Mouse (Mus musculus) midbrain, embryonic 14.5 days (tissue): Measurements from ENCODE around the gene Sema4b. TPM values are rescaled to one million over a fixed set of nuclear protein-coding genes. Genes with fewer than 3 reads are reported as not detected.

Experiments used
- ATAC-seq: fragments of 200-750 bp; cut with Nextera tagmentation; 2 replicates; pipeline ENCODE4 v1.8.0; 2017; ENCODE audit warnings: moderate number of reproducible peaks, moderate library complexity; ENCODE audit not compliant: low FRiP score, low TSS enrichment
- DNase-seq: peaks from one replicate; pipeline ENCODE4 v3.0.0-alpha.2; 2015
- H3K27ac ChIP-seq: fragments of 300-500 bp; sonication (generic); replicated peaks from 2 replicates; pipeline ENCODE4 v1.5.1; 2014; ENCODE audit warnings: mild to moderate bottlenecking, low read depth, low read length, moderate library complexity
- H3K27me3 ChIP-seq: fragments of 300-500 bp; sonication (generic); 2 replicates; pipeline ENCODE4 v1.6.1; 2014; ENCODE audit warnings: low read length, control low read depth, mixed read lengths; ENCODE audit not compliant: control insufficient read depth, insufficient read depth
- H3K36me3 ChIP-seq: fragments of 300-500 bp; sonication (generic); 2 replicates; pipeline ENCODE4 v1.6.1; 2014; ENCODE audit warnings: low read length, control low read depth; ENCODE audit not compliant: control insufficient read depth, insufficient read depth
- H3K4me1 ChIP-seq: fragments of 300-500 bp; sonication (generic); 2 replicates; pipeline ENCODE4 v1.6.1; 2014; ENCODE audit warnings: mild to moderate bottlenecking, antibody characterized with exemption, low read length, control low read depth; ENCODE audit not compliant: control insufficient read depth, insufficient read depth
- H3K4me2 ChIP-seq: fragments of 300-500 bp; sonication (generic); 2 replicates; pipeline ENCODE4 v1.6.1; 2014; ENCODE audit warnings: mild to moderate bottlenecking, low read length, moderate library complexity
- H3K4me3 ChIP-seq: fragments of 300-500 bp; sonication (generic); replicated peaks from 2 replicates; pipeline ENCODE4 v1.5.1; 2014; ENCODE audit warnings: low read depth, low read length
- H3K9ac ChIP-seq: fragments of 300-500 bp; sonication (generic); replicated peaks from 2 replicates; pipeline ENCODE4 v1.6.1; 2014; ENCODE audit warnings: mild to moderate bottlenecking, low read length, moderate library complexity
- H3K9me3 ChIP-seq: fragments of 300-500 bp; sonication (generic); 2 replicates; pipeline ENCODE4 v1.6.1; 2016; ENCODE audit warnings: low read length, control low read depth, mixed read lengths; ENCODE audit not compliant: control insufficient read depth
- WGBS: fragments of 180-500 bp; shearing (Covaris S2); extraction: QIAGEN DNeasy Blood & Tissue Kit; methylation state at CpG from one replicate; pipeline ENCODE4 v1.1.7; 2014; 5-methylcytosine and 5-hydroxymethylcytosine counted together
- polyA plus RNA-seq: library from polyadenylated mRNA; unstranded; fragments of >200 nt; fragmentation: Nextera tagmentation; extraction: Ambion mirVana; gene quantifications from 2 replicates; pipeline ENCODE4 v1.2.1, GENCODE M21; 2014

Gene Sema4b
- polyA plus RNA-seq, 1 experiment from 2014 or later: 19.8 TPM

- no peak for ATAC-seq
- Histone ChIP-seq H3K27ac (no peak overlapping the region), H3K36me3 (no peaks in the 10 kb centered on the region), H3K4me2 (no peak overlapping the region), H3K27me3 (no peaks in the 10 kb centered on the region), H3K4me1 (0 out of 2 replicates have a peak, but pooled peaks cover 2% of the 10 kb centered on the region), H3K9me3 (no peaks in the 10 kb centered on the region), H3K4me3 (no peak overlapping the region), H3K9ac (no peak overlapping the region)
- DNase-seq: no peak
- 88% methylated on average over 8 of the region's 8 CpGs for WGBS
Measured at GRCm38 (mm10) chr7:80152756-80153155, 33.9 kb upstream of the Sema4b start.

- H3K36me3 ChIP-seq: no peaks in the 10 kb centered on the region
- H3K9ac ChIP-seq: no peak overlapping the region
- no peak overlapping the region for H3K27ac ChIP-seq
- no peaks in the 10 kb centered on the region for H3K4me1 ChIP-seq
- ATAC-seq: no peak
- H3K9me3 ChIP-seq: no peaks in the 10 kb centered on the region
- H3K4me2 ChIP-seq: no peak overlapping the region
- H3K4me3 ChIP-seq: no peak overlapping the region
- H3K27me3 ChIP-seq: no peaks in the 10 kb centered on the region
- no peak for DNase-seq
- WGBS: 83% methylated on average over 3 of the region's 3 CpGs
Measured at GRCm38 (mm10) chr7:80154689-80155088, 32.0 kb upstream of the Sema4b start.

GRCm38 (mm10) chr7:80156711-80157227 is 29.9 kb upstream of the Sema4b start:
- 47% methylated on average over 13 of the region's 13 CpGs for WGBS
- no peaks in the 10 kb centered on the region for H3K36me3 ChIP-seq
- no peak overlapping the region for H3K4me2 ChIP-seq
- no peaks in the 10 kb centered on the region for H3K4me1 ChIP-seq
- ATAC-seq (no peak), DNase-seq (peak; percentile 73)
- no peaks in the 10 kb centered on the region for H3K27me3 ChIP-seq
- H3K9me3 ChIP-seq: no peaks in the 10 kb centered on the region
- H3K4me3 ChIP-seq: no peak overlapping the region
- no peak overlapping the region for H3K9ac ChIP-seq
- no peak overlapping the region for H3K27ac ChIP-seq

GRCm38 (mm10) chr7:80158496-80159268 is 28.0 kb upstream of the Sema4b start:
- WGBS: 89% methylated on average over 8 of the region's 8 CpGs
- no peak overlapping the region for H3K4me2 ChIP-seq
- H3K9me3 ChIP-seq: no peaks in the 10 kb centered on the region
- ATAC-seq (no peak), DNase-seq (no peak)
- no peaks in the 10 kb centered on the region for H3K4me1 ChIP-seq
- no peaks in the 10 kb centered on the region for H3K27me3 ChIP-seq
- no peak overlapping the region for H3K9ac ChIP-seq
- no peaks in the 10 kb centered on the region for H3K36me3 ChIP-seq
- no peak overlapping the region for H3K27ac ChIP-seq
- H3K4me3 ChIP-seq: no peak overlapping the region

- H3K4me1 ChIP-seq: no peaks in the 10 kb centered on the region
- no peak for ATAC-seq
- no peak for DNase-seq
- 80% methylated on average over 7 of the region's 7 CpGs for WGBS
- H3K4me2 ChIP-seq: no peak overlapping the region
- H3K27me3 ChIP-seq: no peaks in the 10 kb centered on the region
- no peaks in the 10 kb centered on the region for H3K36me3 ChIP-seq
- H3K27ac ChIP-seq: no peak overlapping the region
- no peak overlapping the region for H3K9ac ChIP-seq
- H3K4me3 ChIP-seq: no peak overlapping the region
- no peaks in the 10 kb centered on the region for H3K9me3 ChIP-seq
Measured at GRCm38 (mm10) chr7:80160293-80160944, 26.2 kb upstream of the Sema4b start.

GRCm38 (mm10) chr7:80160945-80161306 is 25.7 kb upstream of the Sema4b start:
- WGBS: 68% methylated on average over 8 of the region's 8 CpGs
- Histone ChIP-seq H3K27ac (no peak overlapping the region), H3K9me3 (no peaks in the 10 kb centered on the region), H3K4me2 (no peak overlapping the region), H3K4me1 (no peaks in the 10 kb centered on the region), H3K9ac (no peak overlapping the region), H3K36me3 (no peaks in the 10 kb centered on the region), H3K27me3 (no peaks in the 10 kb centered on the region), H3K4me3 (no peak overlapping the region)
- DNase-seq: no peak
- no peak for ATAC-seq

GRCm38 (mm10) chr7:80165432-80165831 is 21.2 kb upstream of the Sema4b start:
- Histone ChIP-seq H3K4me3 (no peak overlapping the region), H3K27me3 (no peaks in the 10 kb centered on the region), H3K9ac (no peak overlapping the region), H3K4me1 (no peaks in the 10 kb centered on the region), H3K36me3 (no peaks in the 10 kb centered on the region), H3K27ac (no peak overlapping the region), H3K9me3 (no peaks in the 10 kb centered on the region), H3K4me2 (no peak overlapping the region)
- ATAC-seq (no peak), DNase-seq (no peak)
- 81% methylated on average over 5 of the region's 5 CpGs for WGBS

- ATAC-seq (no peak), DNase-seq (no peak)
- H3K4me3 ChIP-seq: no peak overlapping the region
- H3K27me3 ChIP-seq: no peaks in the 10 kb centered on the region
- no peaks in the 10 kb centered on the region for H3K36me3 ChIP-seq
- H3K4me2 ChIP-seq: no peak overlapping the region
- no peaks in the 10 kb centered on the region for H3K9me3 ChIP-seq
- no peaks in the 10 kb centered on the region for H3K4me1 ChIP-seq
- WGBS: 75% methylated on average over 7 of the region's 7 CpGs
- H3K27ac ChIP-seq: no peak overlapping the region
- no peak overlapping the region for H3K9ac ChIP-seq
Measured at GRCm38 (mm10) chr7:80166740-80167139, 19.9 kb upstream of the Sema4b start.

DNA sequence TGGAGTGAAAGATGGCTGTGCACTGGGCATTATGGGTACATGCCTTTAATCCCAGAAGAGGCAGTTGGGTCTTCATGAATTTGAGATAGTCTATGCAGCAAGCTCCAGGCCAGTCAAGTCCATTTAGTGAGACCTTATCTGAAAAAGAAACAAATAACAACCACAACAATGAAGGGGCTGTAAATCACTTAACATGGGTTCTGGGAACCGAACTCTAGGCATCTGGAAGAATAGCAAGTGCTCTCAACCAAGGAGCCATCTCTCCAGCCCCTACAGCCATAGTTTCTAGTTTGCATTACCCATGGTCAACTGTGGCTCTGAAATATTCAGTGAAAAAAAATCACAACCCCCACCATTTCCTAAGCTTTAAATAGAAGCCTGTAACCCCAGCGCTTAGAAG is 16.8 kb upstream of the Sema4b start:
- Histone ChIP-seq H3K4me3 (no peak overlapping the region), H3K27me3 (no peaks in the 10 kb centered on the region), H3K4me1 (no peaks in the 10 kb centered on the region), H3K9me3 (no peaks in the 10 kb centered on the region), H3K27ac (no peak overlapping the region), H3K36me3 (no peaks in the 10 kb centered on the region), H3K4me2 (no peak overlapping the region), H3K9ac (no peak overlapping the region)
- ATAC-seq: no peak
- WGBS: 79% methylated on average over 2 of the region's 2 CpGs
- DNase-seq: no peak
